Mouse (Mus musculus) neural tube, embryonic 12.5 days (tissue): ENCODE data around the gene Ankrd26. TPM values are rescaled to one million over a fixed set of nuclear protein-coding genes. Genes with fewer than 3 reads are reported as not detected.

Source experiments
- ATAC-seq: fragments of 200-750 bp; cut with Nextera tagmentation; 2 replicates; pipeline ENCODE4 v1.8.0; 2017; ENCODE audit warnings: low read depth, mild to moderate bottlenecking, moderate TSS enrichment, moderate library complexity; ENCODE audit not compliant: low FRiP score
- H3K27ac ChIP-seq: fragments of 300-500 bp; sonication (generic); 2 replicates; pipeline ENCODE4 v1.5.1; 2016
- H3K27me3 ChIP-seq: fragments of 300-500 bp; sonication (generic); replicated peaks from 2 replicates; pipeline ENCODE4 v1.6.1; 2016; ENCODE audit warnings: mild to moderate bottlenecking
- H3K36me3 ChIP-seq: fragments of 300-500 bp; sonication (generic); 2 replicates; pipeline ENCODE4 v1.6.1; 2016; ENCODE audit warnings: mild to moderate bottlenecking
- H3K4me1 ChIP-seq: fragments of 300-500 bp; sonication (generic); 2 replicates; pipeline ENCODE4 v1.6.1; 2016
- H3K4me2 ChIP-seq: fragments of 300-500 bp; sonication (generic); replicated peaks from 2 replicates; pipeline ENCODE4 v1.6.1; 2016; ENCODE audit warnings: mild to moderate bottlenecking
- H3K4me3 ChIP-seq: fragments of 300-500 bp; sonication (generic); 2 replicates; pipeline ENCODE4 v1.5.1; 2016
- H3K9ac ChIP-seq: fragments of 300-500 bp; sonication (generic); 2 replicates; pipeline ENCODE4 v1.6.1; 2016; ENCODE audit warnings: mild to moderate bottlenecking
- H3K9me3 ChIP-seq: fragments of 300-500 bp; sonication (generic); 2 replicates; pipeline ENCODE4 v1.6.1; 2016; ENCODE audit warnings: mild to moderate bottlenecking
- WGBS: fragments of 180-500 bp; shearing (Covaris S2); methylation state at CpG from one replicate; pipeline ENCODE4 v1.1.7; 2016; 5-methylcytosine and 5-hydroxymethylcytosine counted together
- polyA plus RNA-seq: library from polyadenylated mRNA; unstranded; fragments of >200 nt; fragmentation: Nextera tagmentation; extraction: Ambion mirVana; gene quantifications from 2 replicates; pipeline ENCODE4 v1.2.1, GENCODE M21; 2016

Ankrd26 gene
- polyA plus RNA-seq, 1 experiment from 2014 or later, result 17.1 TPM

DNA sequence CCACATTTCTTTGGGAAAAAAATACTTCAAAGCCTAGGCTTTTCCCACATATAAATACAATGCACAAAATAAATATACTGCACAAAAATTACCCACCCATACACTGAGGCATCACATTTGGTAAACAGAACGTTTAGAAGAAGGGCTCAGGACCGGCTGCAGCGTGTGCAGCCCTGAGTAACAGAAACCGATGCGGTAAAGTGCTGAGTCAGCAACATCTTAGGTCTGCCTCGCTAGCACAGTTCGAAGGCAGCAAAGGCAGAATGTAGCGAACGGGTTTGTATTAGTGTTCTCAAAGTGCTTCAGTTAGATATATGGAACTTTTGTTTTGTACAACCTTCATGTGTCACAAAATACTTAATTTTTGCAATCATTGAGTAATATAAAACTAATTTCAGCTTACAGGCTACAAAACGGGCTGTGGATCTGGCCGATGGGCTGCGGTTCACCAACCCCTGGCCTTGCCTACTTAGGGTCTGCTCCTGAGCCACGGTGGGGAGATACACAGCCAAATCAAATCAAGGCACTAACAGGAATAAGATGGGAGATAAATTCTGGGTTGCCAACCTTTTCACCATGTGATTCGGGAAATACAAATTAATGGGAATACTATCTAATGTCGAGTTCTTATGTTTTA is 99.8 kb downstream of the Ankrd26 start:
- WGBS, result 83% methylated on average over 15 of the region's 15 CpGs
- Histone ChIP-seq H3K4me3 (no peak overlapping the region), H3K9me3 (no peaks in the 10 kb centered on the region), H3K4me2 (no peak overlapping the region), H3K27ac (no peak overlapping the region), H3K36me3 (peaks cover 30% of the 10 kb centered on the region), H3K27me3 (no peaks in the 10 kb centered on the region), H3K9ac (no peak overlapping the region), H3K4me1 (no peaks in the 10 kb centered on the region)
- no peak for ATAC-seq

DNA sequence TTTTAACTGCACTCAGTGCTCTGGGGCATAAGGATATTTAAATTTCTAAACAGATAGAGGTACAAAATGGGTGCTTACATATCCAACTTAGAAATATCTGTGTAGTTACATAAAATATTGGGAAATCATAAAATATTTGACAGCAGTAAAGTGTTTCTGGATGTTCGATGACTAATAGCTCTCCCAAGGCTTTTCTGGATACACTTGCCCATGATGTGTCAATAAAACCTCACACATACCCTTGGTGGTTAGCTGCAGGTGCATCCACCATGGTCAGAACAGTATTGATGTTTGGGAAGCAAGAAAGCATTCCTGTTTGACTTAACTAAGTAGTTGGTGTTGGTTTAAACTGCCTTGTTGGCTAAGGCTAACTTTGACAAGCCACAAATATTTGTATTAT is 104.3 kb downstream of the Ankrd26 start:
- H3K27ac ChIP-seq, result no peak overlapping the region
- peaks cover 5% of the 10 kb centered on the region for H3K4me1 ChIP-seq
- ATAC-seq, result no peak
- H3K9me3 ChIP-seq, result no peaks in the 10 kb centered on the region
- H3K36me3 ChIP-seq, result peaks cover 5% of the 10 kb centered on the region; the same call in 1 of the 2 replicates
- no peak overlapping the region for H3K4me3 ChIP-seq
- H3K4me2 ChIP-seq, result no peak overlapping the region
- 95% methylated on average over 1 of the region's 1 CpGs for WGBS
- no peaks in the 10 kb centered on the region for H3K27me3 ChIP-seq
- no peak overlapping the region for H3K9ac ChIP-seq

DNA sequence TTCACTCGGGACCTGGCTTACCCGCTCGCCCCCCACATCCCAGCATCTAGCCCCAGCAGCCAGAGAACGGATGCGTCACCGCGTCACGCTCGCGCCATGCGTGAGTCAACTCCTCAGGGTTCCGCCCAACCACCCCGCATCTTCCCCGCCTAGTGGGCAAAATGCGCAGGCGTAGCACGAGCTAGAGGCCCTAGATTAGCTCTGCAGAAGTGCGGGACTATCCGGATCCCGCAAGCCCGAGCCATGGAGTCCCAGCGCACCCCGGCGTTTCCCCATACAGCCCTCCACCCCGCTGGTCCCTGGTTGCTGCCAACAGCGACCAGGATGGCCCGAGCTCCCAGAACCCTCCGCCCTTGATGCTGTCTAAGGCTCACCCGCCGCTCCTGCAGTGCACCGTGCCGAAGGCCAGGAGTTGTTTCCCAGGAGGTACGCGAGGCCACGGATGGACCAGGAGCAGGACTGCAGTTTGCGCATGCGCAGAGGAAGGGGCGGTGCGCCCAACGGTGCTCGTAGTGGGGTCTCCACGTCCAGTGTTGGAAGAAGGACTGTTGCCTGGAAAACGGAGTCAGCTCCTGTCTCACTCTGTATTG is 106.9 kb downstream of the Ankrd26 start, which contains the start of gene Zfp248:
TSS of gene Zfp248 (minus strand) at position 487 of the 590 bp plus-strand sequence.
- Histone ChIP-seq H3K27ac (peak within 1 kb of the TSS; percentile 96), H3K27me3 (no peaks in the 10 kb centered on the region), H3K4me3 (peak within 1 kb of the TSS; percentile 63), H3K4me1 (peaks cover 5% of the 10 kb centered on the region), H3K36me3 (peaks cover 7% of the 10 kb centered on the region; the same call in 1 of the 2 replicates), H3K9ac (peak within 1 kb of the TSS; percentile 82), H3K9me3 (no peaks in the 10 kb centered on the region), H3K4me2 (peak within 1 kb of the TSS; percentile 67)
- peak; percentile 97 for ATAC-seq
- under 1% methylated on average over 43 of the region's 43 CpGs for whole genome bisulfite sequencing

DNA sequence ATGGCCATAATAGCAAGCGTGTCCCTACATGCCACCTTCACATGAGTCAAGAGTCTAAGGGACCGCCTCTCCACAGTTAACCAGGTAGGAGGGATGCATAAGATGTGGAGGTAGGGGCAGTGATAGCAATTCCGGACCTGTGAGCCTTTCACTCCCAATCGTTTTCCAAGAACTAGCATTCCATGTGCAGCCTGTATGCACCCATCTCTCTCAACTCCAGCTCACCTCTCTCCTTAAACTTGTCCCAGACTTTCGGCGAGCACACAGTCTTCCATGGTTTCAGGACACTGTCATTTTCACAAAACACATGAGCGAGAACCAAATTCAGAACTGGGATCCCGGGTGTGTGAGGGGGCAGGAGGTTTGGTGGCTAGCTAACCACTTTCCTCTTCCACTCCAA is 107.6 kb downstream of the Ankrd26 start:
- Histone ChIP-seq H3K4me2 (peak overlapping the region; percentile 67), H3K27ac (no peak overlapping the region), H3K4me3 (peak overlapping the region; percentile 63), H3K27me3 (no peaks in the 10 kb centered on the region), H3K4me1 (peaks cover 5% of the 10 kb centered on the region), H3K9ac (peak overlapping the region; percentile 82; the same call in 1 of the 2 replicates), H3K9me3 (no peaks in the 10 kb centered on the region), H3K36me3 (peaks cover 7% of the 10 kb centered on the region; the same call in 1 of the 2 replicates)
- no peak for ATAC-seq
- 50% methylated on average over 8 of the region's 8 CpGs for WGBS

Other genes with a start within 250 kb of the Ankrd26 start
- 35.6 and 37.6 TPM in 2 replicates for gene Bms1, start 142.8 kb downstream of the Ankrd26 start, polyA plus RNA-seq
- gene Zfp248, start 106.7 kb downstream of the Ankrd26 start, polyA plus RNA-seq, result 13.0 and 15.1 TPM in 2 replicates
- gene Zfp9, start 82.9 kb downstream of the Ankrd26 start, polyA plus RNA-seq, result 10.7 and 10.9 TPM in 2 replicates